Mouse (Mus musculus) liver, postnatal 0 days (tissue): ENCODE data around the gene Slc6a20b.

Experiments used
- CTCF ChIP-seq: sonication (generic); IDR thresholded peaks from 2 replicates; pipeline ENCODE4 v1.5.1; 2016; ENCODE audit warnings: antibody characterized with exemption, low read depth
- EP300 ChIP-seq: IDR thresholded peaks from 2 replicates; pipeline ENCODE4 v1.6.1; 2016; ENCODE audit warnings: antibody characterized with exemption, low read depth, mild to moderate bottlenecking

- TF ChIP-seq CTCF, result no peak
- TF ChIP-seq EP300, result no peak
Observed at GRCm38 (mm10) chr9:123638231-123638630, 5.9 kb upstream of the Slc6a20b start.
